Mouse (Mus musculus): ENCODE data around the gene Cd300e. TPM values are rescaled to one million over a fixed set of nuclear protein-coding genes. Genes with fewer than 3 reads are reported as not detected.

The Cd300e gene
- polyA plus RNA-seq, 1 experiment from 2014 or later = not detected

DNA sequence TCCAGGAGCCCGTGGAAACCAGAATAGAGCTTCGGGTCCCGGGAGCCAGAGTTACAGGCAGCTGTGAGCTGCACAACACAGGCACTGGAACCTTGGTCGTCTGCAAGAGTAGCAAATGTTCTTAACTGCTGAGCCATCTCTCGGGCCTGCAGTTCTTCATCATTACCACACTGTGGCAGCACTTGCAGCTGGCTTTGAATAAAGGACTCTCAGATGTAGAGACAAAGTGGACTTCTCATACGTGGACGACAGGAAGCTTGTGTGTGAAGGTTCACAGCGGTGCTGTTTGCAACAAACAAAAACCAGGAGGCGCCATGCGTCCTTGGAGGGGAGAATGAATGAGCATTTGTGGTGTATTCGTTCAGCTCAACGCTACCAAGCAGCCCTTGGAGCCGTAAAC lies 18.9 kb upstream of the Cd300e start:
- no peak overlapping the region for H3K27ac ChIP-seq
- 37% methylated on average over 13 of the region's 13 CpGs for WGBS
- H3K9me3 ChIP-seq (replicated peaks) = no peaks in the 10 kb centered on the region
- no peaks in the 10 kb centered on the region for H3K36me3 ChIP-seq
- H3K4me2 ChIP-seq = no peak overlapping the region
- H3K9ac ChIP-seq = no peak overlapping the region
- no peak for ATAC-seq (replicated peaks; ENCODE audit: insufficient number of reproducible peaks, insufficient read depth, low FRiP score, low read depth)
- H3K4me3 ChIP-seq = no peak overlapping the region
- no peaks in the 10 kb centered on the region for H3K4me1 ChIP-seq (replicated peaks)
- peaks cover 30% of the 10 kb centered on the region for H3K27me3 ChIP-seq

DNA sequence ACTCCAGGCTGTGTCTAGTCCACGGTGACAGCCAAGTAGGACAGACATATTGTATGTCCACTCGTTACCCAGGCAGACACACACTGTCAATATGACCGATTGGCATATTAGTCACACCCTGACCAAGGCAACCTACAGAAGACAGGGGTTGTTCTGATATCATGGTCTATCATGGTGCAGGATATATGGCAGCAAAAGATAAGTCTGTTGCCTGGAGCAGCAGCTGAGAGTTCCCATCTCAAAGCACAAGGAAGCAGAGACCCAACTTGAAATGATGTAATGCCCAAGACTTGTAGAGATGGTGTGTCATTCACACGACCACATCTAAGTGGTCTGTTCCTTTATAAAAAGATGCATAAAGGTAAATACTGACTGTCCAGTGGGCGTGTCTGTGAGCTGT lies 16.7 kb upstream of the Cd300e start:
- ATAC-seq (replicated peaks; ENCODE audit: insufficient number of reproducible peaks, insufficient read depth, low FRiP score, low read depth) = no peak
- H3K9ac ChIP-seq = no peak overlapping the region
- H3K4me2 ChIP-seq = no peak overlapping the region
- no peak overlapping the region for H3K4me3 ChIP-seq
- no peaks in the 10 kb centered on the region for H3K9me3 ChIP-seq (replicated peaks)
- no peak overlapping the region for H3K27ac ChIP-seq
- peaks cover 9% of the 10 kb centered on the region for H3K27me3 ChIP-seq
- WGBS = 75% methylated on average over 5 of the region's 5 CpGs
- no peaks in the 10 kb centered on the region for H3K4me1 ChIP-seq (replicated peaks)
- H3K36me3 ChIP-seq = no peaks in the 10 kb centered on the region

DNA sequence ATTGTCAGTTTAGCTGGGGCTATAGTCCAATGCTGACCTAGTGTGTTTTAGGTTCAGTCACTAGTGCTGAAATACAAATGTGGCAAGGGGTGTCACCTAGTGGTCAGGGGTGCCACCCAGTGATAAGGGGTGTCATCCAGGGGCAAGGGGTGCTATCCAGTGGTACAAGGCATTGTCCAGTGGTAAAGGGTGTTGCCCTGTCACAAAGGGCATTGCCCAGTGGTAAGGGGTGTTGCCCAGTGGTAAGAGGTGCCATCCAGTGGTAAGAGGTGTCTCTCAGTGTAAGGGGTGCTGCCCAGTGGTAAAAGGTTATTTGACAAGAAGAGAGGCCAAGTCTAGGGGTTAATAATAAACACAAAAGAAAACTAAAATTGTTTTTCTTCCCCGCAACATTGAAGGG lies 15.5 kb upstream of the Cd300e start:
- no peaks in the 10 kb centered on the region for H3K36me3 ChIP-seq
- H3K9me3 ChIP-seq (replicated peaks) = no peaks in the 10 kb centered on the region
- 80% methylated on average over 1 of the region's 1 CpGs for WGBS
- H3K4me2 ChIP-seq = no peak overlapping the region
- peaks cover 6% of the 10 kb centered on the region; the same call in 1 of the 2 replicates for H3K27me3 ChIP-seq
- no peak overlapping the region for H3K9ac ChIP-seq
- H3K4me3 ChIP-seq = no peak overlapping the region
- ATAC-seq (replicated peaks; ENCODE audit: insufficient number of reproducible peaks, insufficient read depth, low FRiP score, low read depth) = no peak
- no peak overlapping the region for H3K27ac ChIP-seq
- no peaks in the 10 kb centered on the region for H3K4me1 ChIP-seq (replicated peaks)

DNA sequence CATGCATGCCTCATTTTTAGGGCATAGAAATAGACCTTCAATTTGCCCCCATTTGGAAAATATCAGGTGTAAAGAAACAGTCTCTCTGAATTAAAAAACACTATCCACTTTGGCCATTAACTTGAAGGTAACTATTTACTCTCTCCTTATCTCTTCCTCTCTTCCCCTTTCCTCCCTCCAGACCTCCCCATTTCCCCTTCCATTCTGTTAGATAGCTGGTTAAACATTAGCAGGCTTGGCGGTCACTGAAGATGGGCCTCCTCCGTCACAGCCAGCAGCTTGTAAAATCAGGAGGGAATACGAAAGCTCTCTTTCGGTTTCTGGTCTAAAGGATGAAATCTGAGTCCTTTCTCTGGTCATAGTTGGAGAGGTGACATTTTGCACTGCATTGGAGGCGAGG lies 13.9 kb upstream of the Cd300e start:
- Histone ChIP-seq H3K4me3 (no peak overlapping the region), H3K9me3 (replicated peaks) (no peaks in the 10 kb centered on the region), H3K27ac (no peak overlapping the region), H3K9ac (no peak overlapping the region), H3K27me3 (no peaks in the 10 kb centered on the region; the same call in 1 of the 2 replicates), H3K36me3 (no peaks in the 10 kb centered on the region), H3K4me1 (replicated peaks) (0 out of 2 replicates have a peak, but pooled peaks cover 4% of the 10 kb centered on the region), H3K4me2 (no peak overlapping the region)
- no peak for ATAC-seq (replicated peaks; ENCODE audit: insufficient number of reproducible peaks, insufficient read depth, low FRiP score, low read depth)
- WGBS = 46% methylated on average over 5 of the region's 5 CpGs

DNA sequence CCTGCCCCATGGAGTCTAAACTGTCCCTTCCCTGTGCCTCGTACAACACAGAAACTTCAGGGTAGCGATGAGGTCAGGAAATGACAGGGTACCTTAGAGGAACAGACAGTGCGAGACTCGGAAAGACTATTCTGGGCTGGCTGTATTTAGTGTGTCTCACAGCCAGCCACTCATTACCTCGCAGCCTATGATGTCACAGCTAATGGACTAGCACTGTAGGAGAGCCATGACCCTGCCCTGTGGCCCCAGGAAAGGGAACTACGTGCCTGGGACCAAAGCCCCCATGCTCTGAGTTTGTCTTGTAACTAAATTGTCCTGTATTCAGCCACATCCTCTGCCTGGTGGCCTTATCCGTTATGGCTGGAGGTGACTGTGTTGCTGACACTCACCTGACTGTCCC lies 13.4 kb upstream of the Cd300e start:
- no peaks in the 10 kb centered on the region; the same call in 1 of the 2 replicates for H3K27me3 ChIP-seq

DNA sequence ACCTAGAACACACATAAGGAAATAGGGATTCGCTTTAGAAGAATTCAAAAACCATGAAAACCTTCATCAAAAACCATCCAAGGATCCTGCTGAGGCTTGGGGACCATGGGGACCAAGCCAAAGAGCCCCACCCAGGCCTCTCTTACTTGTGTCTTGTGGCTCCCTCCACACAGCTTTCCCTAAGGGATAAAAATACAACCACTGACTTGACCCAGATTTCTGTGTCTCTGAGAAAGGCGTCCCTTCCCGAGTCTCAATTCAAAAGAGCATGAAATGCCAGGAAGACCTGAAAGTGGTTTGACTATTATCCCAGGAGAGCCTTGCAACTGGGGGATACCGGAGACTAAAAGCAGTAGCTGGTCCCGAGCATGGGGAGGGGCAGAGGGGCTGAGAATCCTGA lies 11.0 kb upstream of the Cd300e start:
- WGBS = 66% methylated on average over 5 of the region's 5 CpGs
- Histone ChIP-seq H3K27me3 (no peaks in the 10 kb centered on the region; the same call in 1 of the 2 replicates), H3K36me3 (no peaks in the 10 kb centered on the region), H3K4me1 (replicated peaks) (0 out of 2 replicates have a peak, but pooled peaks cover 4% of the 10 kb centered on the region), H3K9ac (no peak overlapping the region), H3K4me3 (no peak overlapping the region), H3K9me3 (replicated peaks) (no peaks in the 10 kb centered on the region), H3K27ac (no peak overlapping the region), H3K4me2 (no peak overlapping the region)
- no peak for ATAC-seq (replicated peaks; ENCODE audit: insufficient number of reproducible peaks, insufficient read depth, low FRiP score, low read depth)

More for the DNA sequence above, 13.4 kb upstream of the Cd300e start:
- 50% methylated on average over 7 of the region's 7 CpGs for WGBS
- H3K27ac ChIP-seq = no peak overlapping the region
- 0 out of 2 replicates have a peak, but pooled peaks cover 4% of the 10 kb centered on the region for H3K4me1 ChIP-seq (replicated peaks)
- no peak for ATAC-seq (replicated peaks; ENCODE audit: insufficient number of reproducible peaks, insufficient read depth, low FRiP score, low read depth)
- H3K9me3 ChIP-seq (replicated peaks) = no peaks in the 10 kb centered on the region
- no peak overlapping the region for H3K4me2 ChIP-seq
- H3K9ac ChIP-seq = no peak overlapping the region
- no peak overlapping the region for H3K4me3 ChIP-seq
- no peaks in the 10 kb centered on the region for H3K36me3 ChIP-seq

DNA sequence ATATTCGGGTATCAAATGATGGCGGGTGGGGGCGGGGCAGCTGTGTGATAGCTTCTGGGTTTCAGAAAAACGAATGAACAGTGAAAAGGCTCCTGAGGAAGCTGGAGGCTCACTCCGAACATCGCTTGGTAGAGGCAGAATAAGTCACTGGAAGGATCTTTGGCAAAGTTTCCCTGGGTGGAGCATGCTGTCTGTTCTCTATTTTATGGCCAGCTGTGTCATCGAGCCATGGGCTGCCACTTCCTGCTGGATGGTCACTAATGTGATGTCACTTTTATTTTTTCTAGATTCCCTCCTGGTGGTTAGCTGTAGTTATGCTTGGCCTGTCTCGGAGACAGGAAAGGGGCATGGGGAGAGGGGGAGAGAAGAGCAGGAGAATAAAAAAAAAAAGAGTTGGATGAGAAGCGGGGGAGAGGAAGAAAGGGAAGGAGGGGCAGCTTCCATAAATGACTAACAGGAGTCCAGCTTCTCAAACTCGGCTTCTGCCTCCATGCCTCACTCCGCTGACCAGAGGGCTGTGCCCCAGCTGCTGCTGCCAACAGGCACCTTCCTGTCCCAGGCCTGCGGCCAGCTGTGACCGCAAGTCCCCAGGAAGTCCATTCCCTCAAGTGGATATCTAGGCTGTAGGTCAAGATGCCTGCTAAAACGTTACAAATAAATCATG lies 9.8 kb upstream of the Cd300e start:
- H3K27ac ChIP-seq = no peak overlapping the region
- no peak for ATAC-seq (replicated peaks; ENCODE audit: insufficient number of reproducible peaks, insufficient read depth, low FRiP score, low read depth)
- H3K9me3 ChIP-seq (replicated peaks) = no peaks in the 10 kb centered on the region
- H3K4me2 ChIP-seq = peak overlapping the region; percentile 29
- no peak overlapping the region for H3K9ac ChIP-seq
- no peak overlapping the region for H3K4me3 ChIP-seq
- no peaks in the 10 kb centered on the region; the same call in 1 of the 2 replicates for H3K27me3 ChIP-seq
- H3K4me1 ChIP-seq (replicated peaks) = 0 out of 2 replicates have a peak, but pooled peaks cover 4% of the 10 kb centered on the region
- H3K36me3 ChIP-seq = no peaks in the 10 kb centered on the region
- WGBS = 22% methylated on average over 14 of the region's 14 CpGs

DNA sequence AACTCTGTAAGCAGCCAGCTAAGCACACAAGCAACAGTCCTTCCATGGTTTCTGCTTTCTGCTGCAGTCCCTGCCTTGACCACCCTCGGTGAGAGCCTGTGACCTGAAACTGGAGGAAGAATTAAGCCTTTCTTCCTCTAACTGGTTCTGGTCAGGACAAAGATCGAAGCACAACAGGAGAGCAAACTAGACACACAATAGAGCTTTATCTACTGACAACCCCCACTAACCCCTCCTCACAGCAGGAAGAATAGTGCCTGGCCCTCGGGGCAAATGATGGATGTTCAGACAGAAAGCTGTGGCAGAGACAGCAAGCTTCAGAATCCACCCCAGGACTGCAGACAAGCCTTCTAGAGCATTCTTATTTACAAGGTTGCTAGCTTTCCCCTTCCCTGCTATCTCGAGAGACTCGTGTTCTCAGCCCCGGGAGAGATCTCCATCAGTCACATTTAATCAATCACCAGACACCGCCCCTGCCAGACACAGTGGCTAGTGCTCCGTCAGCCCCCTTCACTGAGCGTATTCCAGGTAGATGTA lies 9.1 kb upstream of the Cd300e start:
- no peaks in the 10 kb centered on the region for H3K36me3 ChIP-seq
- no peak overlapping the region for H3K27ac ChIP-seq
- no peak overlapping the region for H3K4me3 ChIP-seq
- 0 out of 2 replicates have a peak, but pooled peaks cover 4% of the 10 kb centered on the region for H3K4me1 ChIP-seq (replicated peaks)
- H3K4me2 ChIP-seq = peak overlapping the region; percentile 29; the same call in 1 of the 2 replicates
- ATAC-seq (replicated peaks; ENCODE audit: insufficient number of reproducible peaks, insufficient read depth, low FRiP score, low read depth) = no peak
- 8% methylated on average over 9 of the region's 9 CpGs for WGBS
- no peak overlapping the region for H3K9ac ChIP-seq
- no peaks in the 10 kb centered on the region for H3K9me3 ChIP-seq (replicated peaks)
- H3K27me3 ChIP-seq = no peaks in the 10 kb centered on the region; the same call in 1 of the 2 replicates

DNA sequence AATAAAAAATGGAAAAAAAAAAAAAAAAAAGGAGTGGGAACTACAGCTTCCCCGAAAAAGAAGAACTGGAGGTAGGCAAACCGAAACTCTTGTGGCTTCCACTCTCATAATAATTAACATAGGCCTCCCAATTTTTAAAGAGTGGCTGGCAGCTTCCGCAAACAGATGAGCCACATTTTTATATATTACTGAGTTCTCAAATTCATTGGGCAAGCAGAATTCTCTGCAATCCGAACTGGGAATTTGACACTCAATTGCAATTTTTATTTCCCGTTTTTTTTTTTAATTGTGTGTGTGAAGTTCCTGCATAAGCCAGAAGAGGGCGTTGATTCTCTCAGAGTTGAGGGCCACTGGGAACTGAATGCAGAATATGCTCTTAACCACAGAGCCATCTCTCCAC lies 4.8 kb upstream of the Cd300e start:
- no peaks in the 10 kb centered on the region for H3K9me3 ChIP-seq (replicated peaks)
- no peaks in the 10 kb centered on the region for H3K36me3 ChIP-seq
- no peak overlapping the region for H3K4me2 ChIP-seq
- no peak overlapping the region for H3K4me3 ChIP-seq
- 0 out of 2 replicates have a peak, but pooled peaks cover under 1% of the 10 kb centered on the region for H3K4me1 ChIP-seq (replicated peaks)
- no peak overlapping the region for H3K9ac ChIP-seq
- ATAC-seq (replicated peaks; ENCODE audit: insufficient number of reproducible peaks, insufficient read depth, low FRiP score, low read depth) = no peak
- 60% methylated on average over 6 of the region's 6 CpGs for WGBS
- no peak overlapping the region for H3K27ac ChIP-seq
- peaks cover 3% of the 10 kb centered on the region; the same call in 1 of the 2 replicates for H3K27me3 ChIP-seq

DNA sequence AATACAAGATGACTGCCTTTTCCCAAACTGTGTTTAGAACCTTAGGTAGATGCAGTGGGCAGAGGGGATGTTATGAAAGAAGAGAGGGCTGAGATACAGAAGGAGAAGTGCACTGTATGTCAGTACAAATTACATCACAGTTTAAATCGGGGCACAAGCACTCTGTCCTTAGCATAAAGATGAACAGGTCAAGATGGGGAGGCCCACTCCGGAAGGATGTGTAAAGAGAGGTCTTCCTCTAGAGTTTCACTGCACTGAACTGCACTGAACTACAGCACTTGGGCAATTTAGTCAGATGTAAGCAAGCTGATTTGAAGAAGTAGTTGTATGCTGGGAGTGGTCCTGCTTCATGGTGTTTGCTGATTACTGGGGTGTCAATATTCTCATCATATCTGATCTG lies 2.2 kb downstream of the Cd300e start:
- Histone ChIP-seq H3K36me3 (no peaks in the 10 kb centered on the region), H3K9me3 (replicated peaks) (no peaks in the 10 kb centered on the region), H3K27ac (no peak overlapping the region), H3K4me3 (no peak overlapping the region), H3K4me1 (replicated peaks) (no peaks in the 10 kb centered on the region), H3K27me3 (peaks cover 3% of the 10 kb centered on the region; the same call in 1 of the 2 replicates), H3K9ac (no peak overlapping the region), H3K4me2 (no peak overlapping the region)
- WGBS = 69% methylated on average over 2 of the region's 2 CpGs
- ATAC-seq (replicated peaks; ENCODE audit: insufficient number of reproducible peaks, insufficient read depth, low FRiP score, low read depth) = no peak

DNA sequence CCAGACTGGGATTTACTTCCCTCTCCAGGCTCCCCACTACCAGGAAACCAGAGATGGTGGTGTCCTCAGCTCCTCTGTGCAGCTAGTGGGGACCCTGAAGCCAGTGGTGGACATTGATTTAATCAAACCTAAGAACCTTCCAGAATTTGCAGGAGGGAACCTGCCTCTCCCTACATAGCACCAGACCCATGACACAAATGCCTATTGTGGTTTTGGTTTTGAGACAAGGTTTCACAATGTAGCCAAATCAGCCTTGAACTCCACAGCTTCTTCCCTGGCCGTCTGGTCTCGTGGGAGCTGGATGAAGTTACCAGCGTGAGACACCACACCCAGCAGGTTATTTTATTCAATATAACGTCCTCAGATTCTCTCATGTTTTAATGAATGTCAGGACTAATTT lies 3.3 kb downstream of the Cd300e start:
- H3K4me3 ChIP-seq = no peak overlapping the region
- WGBS = 60% methylated on average over 4 of the region's 4 CpGs
- ATAC-seq (replicated peaks; ENCODE audit: insufficient number of reproducible peaks, insufficient read depth, low FRiP score, low read depth) = no peak
- H3K4me1 ChIP-seq (replicated peaks) = no peaks in the 10 kb centered on the region
- H3K36me3 ChIP-seq = no peaks in the 10 kb centered on the region
- H3K4me2 ChIP-seq = no peak overlapping the region
- no peak overlapping the region for H3K9ac ChIP-seq
- no peaks in the 10 kb centered on the region for H3K9me3 ChIP-seq (replicated peaks)
- peaks cover 3% of the 10 kb centered on the region; the same call in 1 of the 2 replicates for H3K27me3 ChIP-seq
- H3K27ac ChIP-seq = no peak overlapping the region

DNA sequence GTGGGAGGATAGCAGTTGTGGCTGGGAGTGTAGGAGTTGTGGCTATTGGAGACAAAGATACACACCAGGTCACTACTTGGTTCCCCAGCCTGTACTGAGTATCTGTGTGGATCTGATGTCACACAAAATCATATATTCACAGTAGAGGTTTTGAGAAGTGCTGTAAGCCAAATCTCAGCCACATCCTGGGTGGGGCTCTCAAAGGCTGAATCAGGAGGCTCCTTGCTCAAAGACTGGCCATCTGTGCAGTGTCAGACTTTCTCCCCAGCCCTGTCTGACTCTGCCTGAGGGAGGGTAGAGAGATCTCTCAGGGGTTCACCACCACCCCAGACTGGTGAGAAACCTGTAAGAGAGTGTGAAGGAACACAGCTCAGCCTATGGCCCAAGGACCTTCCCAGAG lies 7.4 kb downstream of the Cd300e start:
- Histone ChIP-seq H3K9me3 (replicated peaks) (no peaks in the 10 kb centered on the region), H3K4me3 (no peak overlapping the region)
- no peak for ATAC-seq (replicated peaks; ENCODE audit: insufficient number of reproducible peaks, insufficient read depth, low FRiP score, low read depth)

More for the DNA sequence above, 7.4 kb downstream of the Cd300e start:
- Histone ChIP-seq H3K9ac (no peak overlapping the region), H3K27ac (no peak overlapping the region), H3K4me2 (no peak overlapping the region), H3K36me3 (no peaks in the 10 kb centered on the region), H3K4me1 (replicated peaks) (no peaks in the 10 kb centered on the region), H3K27me3 (no peaks in the 10 kb centered on the region; the same call in 1 of the 2 replicates)
